Mouse (Mus musculus) macrophage (primary cell): ENCODE measurements around the gene N6amt1. TPM values are rescaled to one million over a fixed set of nuclear protein-coding genes. Genes with fewer than 3 reads are reported as not detected.
A peak's percentile ranks its signal among the peaks of the same experiment; 100 is the strongest.

Source experiments
- H3K27ac ChIP-seq: fragments of 350-480 bp; formaldehyde crosslinking; 2 replicates; pipeline ENCODE4 v1.9.0; 2021
- H3K36me3 ChIP-seq: fragments of 350-480 bp; formaldehyde crosslinking; 2 replicates; pipeline ENCODE4 v1.9.0; 2021; ENCODE audit errors: inconsistent target
- H3K4me3 ChIP-seq: fragments of 350-480 bp; formaldehyde crosslinking; 2 replicates; pipeline ENCODE4 v1.9.0; 2021; ENCODE audit errors: inconsistent target
- H3K79me2 ChIP-seq: fragments of 350-480 bp; formaldehyde crosslinking; 2 replicates; pipeline ENCODE4 v1.9.0; 2021; ENCODE audit errors: inconsistent target
- WGBS: methylation state at CpG from one replicate; pipeline ENCODE4 v1.1.7; 2026; ENCODE audit warnings: inconsistent platforms; ENCODE audit not compliant: missing documents; 5-methylcytosine and 5-hydroxymethylcytosine counted together
- polyA plus RNA-seq: library from polyadenylated mRNA; stranded (reverse); fragments of 250-400 nt; gene quantifications from 3 replicates; pipeline ENCODE4 v1.2.4, GENCODE M21; 2018; ENCODE audit warnings: inconsistent platforms
- total RNA-seq, 78 experiments: library from RNA; depleted of rRNA; stranded (reverse); fragments of 250-400 nt; gene quantifications; 1 replicate in 9 of 78; 2 replicates in 24 of 78; 3 replicates in 43 of 78; 4 replicates in 2 of 78; pipeline ENCODE4 v1.2.4; 2018; ENCODE audit warnings: inconsistent platforms in 56 of 78

N6amt1 gene
- total RNA-seq (2018; cell fraction: chromatin; rRNA removed): 10 to 100 TPM in 25 of 26 experiments, 1 to 10 TPM in 1; 8.0 to 36.6 (median 20.0) TPM
- total RNA-seq (2018; cell fraction: cytosol; rRNA removed): 10 to 100 TPM; 10.2 to 28.5 (median 17.7) TPM
- total RNA-seq (2018; cell fraction: nucleus; rRNA removed): 10 to 100 TPM in 24 of 26 experiments, 1 to 10 TPM in 2; 7.8 to 37.4 (median 14.9) TPM
- polyA plus RNA-seq: 21.0 to 35.2 TPM (median 31.8 TPM) in 3 replicates

DNA sequence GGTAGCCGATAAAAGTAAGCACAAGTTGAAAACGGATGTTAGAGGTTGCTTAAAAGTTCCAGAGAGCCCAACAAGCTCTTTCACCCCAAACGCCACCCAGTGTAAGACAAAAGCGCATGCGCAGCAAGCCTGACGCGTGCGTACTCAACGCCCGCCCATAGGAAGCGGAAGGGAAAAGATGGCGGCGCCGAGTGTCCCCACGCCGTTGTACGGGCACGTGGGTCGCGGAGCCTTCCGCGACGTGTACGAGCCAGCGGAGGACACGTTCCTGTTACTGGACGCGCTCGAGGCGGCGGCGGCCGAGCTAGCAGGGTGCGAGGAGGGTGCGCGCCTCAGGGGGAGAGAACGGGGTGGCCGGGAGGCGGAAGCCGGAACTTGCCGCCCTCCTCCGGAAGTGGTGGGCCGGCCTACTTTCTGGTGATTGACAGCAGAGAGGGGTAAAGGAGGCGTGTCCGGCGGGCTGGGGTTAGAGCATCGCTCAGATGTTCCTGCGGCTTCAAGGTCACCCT lies at the start of gene N6amt1:
TSS of gene N6amt1 (plus strand) at position 111 of the 509 bp plus-strand sequence.
- under 1% methylated on average over 48 of the region's 48 CpGs for WGBS
- Histone ChIP-seq H3K27ac (peak within 1 kb of the TSS; percentile 33; the same call in 1 of the 2 replicates), H3K4me3 (peak within 1 kb of the TSS; percentile 17), H3K36me3 (no peaks in the 10 kb centered on the region), H3K79me2 (no peaks in the 10 kb centered on the region)

DNA sequence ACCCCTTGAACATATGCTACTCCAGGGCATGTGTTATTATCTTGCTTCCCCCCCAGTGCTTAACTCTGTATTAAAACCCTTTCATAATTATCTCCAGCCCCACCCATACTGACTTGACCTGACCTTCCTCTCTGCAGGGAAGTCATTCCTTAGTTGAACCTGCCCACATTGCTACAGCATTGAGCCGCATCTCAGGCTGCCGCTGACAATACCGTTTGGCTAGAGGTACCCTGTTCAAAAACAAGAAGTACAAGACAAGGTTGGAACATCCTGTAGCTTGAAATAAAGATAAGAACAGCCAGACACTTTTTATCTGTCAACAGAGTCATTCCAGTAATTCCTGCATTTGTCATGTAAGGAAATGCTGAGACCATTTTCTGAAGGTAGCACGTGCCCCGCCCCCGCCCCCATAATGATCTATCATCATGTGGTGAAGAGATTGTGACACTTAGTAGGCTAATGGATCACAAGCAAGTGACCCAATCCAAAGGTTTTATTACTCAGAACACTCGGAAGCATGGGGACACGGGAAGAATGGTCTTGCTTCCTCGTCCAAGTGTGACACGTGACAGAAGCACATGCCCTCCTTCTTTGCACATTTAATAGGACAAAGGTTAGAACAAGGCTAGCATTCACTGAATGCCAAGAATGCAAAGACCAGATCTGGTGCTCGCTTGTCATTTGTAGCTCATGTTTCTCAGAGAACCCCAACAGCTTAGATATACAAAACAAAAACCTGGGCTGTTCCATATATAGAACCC lies 48.6 kb upstream of the N6amt1 start:
- Histone ChIP-seq H3K36me3 (no peaks in the 10 kb centered on the region), H3K4me3 (no peak overlapping the region), H3K79me2 (no peaks in the 10 kb centered on the region), H3K27ac (no peak overlapping the region)
- 82% methylated on average over 11 of the region's 11 CpGs for WGBS

GRCm38 (mm10) chr16:87307109-87307735 lies 46.8 kb upstream of the N6amt1 start:
- no peak overlapping the region for H3K4me3 ChIP-seq
- no peaks in the 10 kb centered on the region for H3K36me3 ChIP-seq
- H3K27ac ChIP-seq: no peak overlapping the region
- 85% methylated on average over 10 of the region's 10 CpGs for WGBS
- no peaks in the 10 kb centered on the region for H3K79me2 ChIP-seq

DNA sequence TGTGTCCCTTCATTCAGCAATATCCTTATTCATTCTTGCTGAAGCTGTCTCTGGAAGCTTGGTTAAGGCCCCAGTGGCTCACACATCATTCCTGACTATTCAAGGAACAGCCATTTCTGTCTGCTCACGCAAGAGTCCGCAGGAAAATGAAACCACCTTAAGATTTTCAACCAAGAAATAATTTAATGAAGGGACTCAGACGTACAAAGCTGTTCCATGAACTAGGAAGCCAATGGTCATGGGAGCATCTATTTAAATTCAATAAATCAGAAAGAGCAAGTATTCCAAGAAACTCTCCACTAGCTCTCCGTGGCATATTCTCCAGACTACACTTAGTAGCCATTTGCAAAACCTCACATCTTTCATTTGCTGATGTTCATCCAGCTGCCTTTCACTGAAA lies 43.3 kb upstream of the N6amt1 start:
- Histone ChIP-seq H3K79me2 (no peaks in the 10 kb centered on the region), H3K36me3 (no peaks in the 10 kb centered on the region), H3K4me3 (no peak overlapping the region), H3K27ac (no peak overlapping the region)
- 83% methylated on average over 4 of the region's 4 CpGs for WGBS

- Histone ChIP-seq H3K79me2 (no peaks in the 10 kb centered on the region), H3K4me3 (no peak overlapping the region), H3K36me3 (no peaks in the 10 kb centered on the region), H3K27ac (no peak overlapping the region)
- WGBS: 72% methylated on average over 5 of the region's 5 CpGs
Measured at GRCm38 (mm10) chr16:87318200-87318811, 35.7 kb upstream of the N6amt1 start.

DNA sequence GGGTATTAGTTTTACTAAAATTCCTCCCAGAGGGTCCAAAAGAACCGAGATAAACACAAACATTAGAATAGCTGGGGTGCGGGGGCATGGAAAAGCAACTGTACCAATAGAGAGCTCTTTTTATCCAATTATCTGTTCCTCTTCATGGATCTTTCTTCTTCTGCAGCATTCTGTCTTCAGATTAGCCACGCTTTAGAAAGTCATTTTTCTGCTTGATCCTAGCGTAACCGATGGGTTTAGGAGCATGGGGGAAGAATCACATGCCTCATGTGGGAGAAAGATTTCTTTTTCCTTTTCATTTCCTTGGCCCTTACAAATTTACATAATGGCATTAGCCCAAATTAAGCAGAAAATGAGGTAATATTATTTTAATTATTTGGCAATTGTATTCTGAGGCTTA lies 35.0 kb upstream of the N6amt1 start:
- no peaks in the 10 kb centered on the region for H3K79me2 ChIP-seq
- H3K36me3 ChIP-seq: no peaks in the 10 kb centered on the region
- 96% methylated on average over 5 of the region's 5 CpGs for WGBS
- no peak overlapping the region for H3K4me3 ChIP-seq
- H3K27ac ChIP-seq: no peak overlapping the region

DNA sequence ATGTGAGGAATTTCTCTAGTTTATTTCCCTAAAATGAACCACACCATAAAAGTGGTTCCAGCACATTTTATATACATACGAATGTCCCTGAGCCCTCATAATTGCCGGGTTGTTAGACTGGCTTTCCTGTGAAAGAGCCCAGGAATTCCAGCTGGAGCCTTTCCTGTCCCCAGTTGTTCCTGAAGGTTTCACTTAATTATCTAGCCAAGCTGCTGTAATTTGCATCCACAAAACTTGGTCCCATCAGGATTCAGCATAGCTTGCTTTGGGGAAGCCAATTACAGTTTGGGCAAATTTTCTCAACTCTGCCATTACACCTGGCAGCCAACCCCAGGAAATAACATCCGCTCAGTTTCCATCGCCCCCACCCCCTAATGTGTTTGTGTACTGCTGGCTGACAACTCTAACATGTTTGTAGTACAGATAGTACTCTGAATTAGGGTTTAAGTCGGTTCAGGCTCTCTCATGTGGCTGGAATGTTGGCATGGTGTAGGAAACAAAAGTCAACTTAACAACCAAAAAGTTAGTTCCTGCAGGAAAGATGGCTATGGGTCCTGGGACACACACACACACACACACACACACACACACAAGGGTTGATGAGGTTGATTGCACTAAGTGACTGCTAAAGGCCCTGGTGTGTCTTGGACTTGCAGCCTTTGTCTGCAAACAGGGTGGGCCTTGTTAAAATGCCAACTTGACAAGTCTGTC lies 34.3 kb upstream of the N6amt1 start:
- WGBS: 61% methylated on average over 3 of the region's 5 CpGs
- no peak overlapping the region for H3K4me3 ChIP-seq
- no peaks in the 10 kb centered on the region for H3K79me2 ChIP-seq
- no peaks in the 10 kb centered on the region for H3K36me3 ChIP-seq
- no peak overlapping the region for H3K27ac ChIP-seq

- Histone ChIP-seq H3K27ac (no peak overlapping the region), H3K4me3 (no peak overlapping the region), H3K79me2 (no peaks in the 10 kb centered on the region), H3K36me3 (no peaks in the 10 kb centered on the region)
- 89% methylated on average over 2 of the region's 2 CpGs for WGBS
Measured at GRCm38 (mm10) chr16:87320252-87320555, 33.8 kb upstream of the N6amt1 start.

DNA sequence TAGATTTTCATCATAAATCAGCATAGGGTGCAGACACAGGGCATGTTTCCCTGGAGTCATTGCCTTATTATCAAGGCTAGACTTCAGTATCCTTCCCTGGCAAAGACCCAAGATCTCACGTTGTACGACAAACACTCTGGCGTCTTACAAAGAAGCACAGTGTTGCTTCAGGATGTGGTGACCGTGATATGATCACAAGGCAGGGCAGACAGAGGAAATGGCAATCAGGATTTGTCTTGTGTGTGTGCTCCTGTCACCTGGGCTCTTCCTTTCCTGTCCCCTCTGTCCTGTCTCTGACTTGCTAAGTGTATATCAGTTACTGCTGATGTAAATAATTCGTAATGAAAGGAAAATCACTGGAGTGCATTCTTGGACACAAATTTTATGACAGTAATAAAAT lies 29.4 kb upstream of the N6amt1 start:
- Histone ChIP-seq H3K4me3 (no peak overlapping the region), H3K36me3 (no peaks in the 10 kb centered on the region)
- WGBS: 15% methylated on average over 5 of the region's 5 CpGs

GRCm38 (mm10) chr16:87329986-87330385 lies 24.0 kb upstream of the N6amt1 start:
- 93% methylated on average over 3 of the region's 3 CpGs for WGBS
- H3K36me3 ChIP-seq: no peaks in the 10 kb centered on the region
- no peaks in the 10 kb centered on the region for H3K79me2 ChIP-seq
- no peak overlapping the region for H3K27ac ChIP-seq
- H3K4me3 ChIP-seq: no peak overlapping the region

More for the DNA sequence above, 29.4 kb upstream of the N6amt1 start:
- Histone ChIP-seq H3K27ac (no peak overlapping the region), H3K79me2 (no peaks in the 10 kb centered on the region)

GRCm38 (mm10) chr16:87334756-87335155 lies 19.2 kb upstream of the N6amt1 start:
- H3K79me2 ChIP-seq: no peaks in the 10 kb centered on the region
- WGBS: 81% methylated on average over 3 of the region's 3 CpGs
- H3K36me3 ChIP-seq: no peaks in the 10 kb centered on the region
- H3K4me3 ChIP-seq: no peak overlapping the region
- H3K27ac ChIP-seq: peak overlapping the region; percentile 55

DNA sequence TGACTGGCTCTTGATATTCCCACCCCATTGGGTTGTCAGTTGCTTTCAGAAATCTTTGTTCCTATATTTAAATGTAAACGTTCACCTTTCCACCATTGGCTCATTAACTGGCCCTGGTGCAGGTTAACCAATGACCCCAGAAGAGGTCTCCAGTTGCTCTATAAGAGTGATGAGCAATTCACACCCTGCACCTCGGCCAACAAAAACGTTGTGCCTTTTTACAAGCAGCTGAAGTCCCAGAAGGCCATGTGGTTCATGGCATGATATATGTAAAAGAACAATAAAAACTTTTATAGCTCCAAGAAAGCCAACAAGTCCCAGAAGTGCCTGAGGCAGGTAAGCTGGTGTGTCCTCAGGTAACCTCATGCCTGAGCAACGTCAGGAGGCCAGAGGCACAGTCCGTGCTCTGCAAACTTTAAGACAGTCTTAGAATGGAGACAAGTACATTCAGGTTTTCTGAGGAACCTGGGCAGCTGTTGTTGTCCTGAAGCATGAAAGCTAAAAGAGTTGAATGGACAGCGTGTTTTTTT lies 12.9 kb upstream of the N6amt1 start:
- Histone ChIP-seq H3K79me2 (no peaks in the 10 kb centered on the region), H3K36me3 (no peaks in the 10 kb centered on the region), H3K27ac (no peak overlapping the region), H3K4me3 (no peak overlapping the region)
- WGBS: 89% methylated on average over 6 of the region's 6 CpGs

DNA sequence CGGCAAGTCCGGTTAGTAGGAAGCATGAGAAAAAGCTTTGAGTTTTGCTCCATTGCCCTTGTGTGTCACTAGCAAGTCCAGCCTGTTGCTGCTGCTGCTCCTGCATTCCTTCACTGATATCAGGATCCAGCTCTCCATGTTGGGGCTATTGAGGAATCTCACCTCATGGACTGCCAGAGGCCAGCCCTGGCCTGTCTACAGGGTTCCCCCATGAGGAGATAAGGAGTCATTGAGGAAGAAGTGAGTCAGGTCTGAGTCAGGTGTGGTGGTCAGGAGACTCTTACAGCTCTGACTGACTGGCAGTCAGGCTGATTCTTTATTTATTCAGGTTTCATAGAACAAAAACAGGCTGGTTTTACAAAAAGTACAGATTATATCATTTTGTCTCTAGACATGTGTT lies 5.9 kb upstream of the N6amt1 start:
- Histone ChIP-seq H3K4me3 (no peak overlapping the region), H3K79me2 (no peaks in the 10 kb centered on the region), H3K27ac (no peak overlapping the region), H3K36me3 (no peaks in the 10 kb centered on the region)
- WGBS: 89% methylated on average over 2 of the region's 2 CpGs
